Mouse (Mus musculus): ENCODE results near the gene Slc22a13.

GRCm38 (mm10) chr9:119255096-119255495 lies 46.2 kb upstream of the Slc22a13 start:
- TF ChIP-seq CTCF (conservative IDR thresholded peaks at IDR 0.05; ENCODE audit: low read length) (no peak), POU5F1 (IDR thresholded peaks at IDR 0.05; ENCODE audit: borderline replicate concordance, low read length) (no peak)
